Mouse (Mus musculus): ENCODE measurements around the gene Rnf114. TPM values are rescaled to one million over a fixed set of nuclear protein-coding genes. Genes with fewer than 3 reads are reported as not detected.

Gene Rnf114
- polyA plus RNA-seq, 1 experiment from 2014 or later: 58.9 TPM

DNA sequence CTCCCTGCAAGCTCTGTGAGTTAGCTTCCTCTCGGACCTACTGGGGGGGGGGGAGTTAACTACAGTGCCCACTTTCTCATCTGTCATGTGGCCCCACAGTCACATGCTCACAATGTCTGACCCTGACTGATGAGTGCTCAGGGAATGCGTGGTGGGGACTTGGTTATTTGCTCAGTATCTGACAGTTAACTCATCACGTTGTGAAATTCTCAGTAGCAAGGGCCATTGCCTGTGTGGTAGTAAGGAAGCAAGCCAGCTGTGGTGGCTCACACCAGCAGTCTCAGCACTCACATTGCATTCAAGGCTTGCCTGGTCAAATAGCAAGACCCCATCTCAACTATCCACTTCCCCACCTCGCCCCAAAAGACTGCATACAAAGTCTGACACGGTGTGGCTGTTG, 25.2 kb upstream of the Rnf114 start:
- no peaks in the 10 kb centered on the region for H3K9me3 ChIP-seq (replicated peaks; ENCODE audit: control insufficient read depth, low read length)
- no peaks in the 10 kb centered on the region for H3K4me1 ChIP-seq (ENCODE audit: control insufficient read depth, insufficient read depth, low read length)
- H3K4me2 ChIP-seq: no peak overlapping the region
- H3K9ac ChIP-seq (ENCODE audit: low read depth, low read length): no peak overlapping the region
- H3K36me3 ChIP-seq (ENCODE audit: control insufficient read depth, insufficient read depth, low read length): peaks cover 18% of the 10 kb centered on the region
- ATAC-seq (replicated peaks; ENCODE audit: insufficient number of reproducible peaks, low FRiP score, low TSS enrichment): no peak
- 86% methylated on average over 5 of the region's 5 CpGs for WGBS (ENCODE audit: insufficient replicate concordance)
- H3K27ac ChIP-seq (ENCODE audit: low read depth, low read length): no peak overlapping the region
- H3K27me3 ChIP-seq (ENCODE audit: control insufficient read depth, insufficient read depth, low read length): no peaks in the 10 kb centered on the region
- H3K4me3 ChIP-seq (ENCODE audit: low read depth, low read length): no peak overlapping the region

DNA sequence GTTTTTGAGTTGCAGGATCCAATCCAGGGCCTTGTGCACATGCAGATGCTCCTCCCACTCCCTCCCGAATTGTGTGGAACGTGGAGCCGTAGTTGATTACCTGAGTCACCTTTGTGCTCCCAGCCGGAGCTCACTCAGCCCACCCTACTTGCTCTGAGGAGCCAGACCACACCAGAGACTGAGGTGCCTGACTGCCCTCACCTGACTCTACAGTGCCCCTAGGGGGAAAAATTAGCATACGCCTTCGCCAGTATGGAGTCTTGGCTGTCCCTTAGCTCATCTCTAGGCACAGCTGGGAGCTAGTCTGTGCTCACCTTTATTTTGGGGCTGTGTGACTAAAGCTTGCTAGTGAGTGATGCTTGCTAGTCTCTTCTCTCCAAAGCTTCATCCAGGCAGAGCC, 24.0 kb upstream of the Rnf114 start:
- ATAC-seq (replicated peaks; ENCODE audit: insufficient number of reproducible peaks, low FRiP score, low TSS enrichment): no peak
- H3K36me3 ChIP-seq (ENCODE audit: control insufficient read depth, insufficient read depth, low read length): peaks cover 21% of the 10 kb centered on the region
- no peaks in the 10 kb centered on the region for H3K27me3 ChIP-seq (ENCODE audit: control insufficient read depth, insufficient read depth, low read length)
- H3K27ac ChIP-seq (ENCODE audit: low read depth, low read length): no peak overlapping the region
- WGBS (ENCODE audit: insufficient replicate concordance): 79% methylated on average over 6 of the region's 6 CpGs
- H3K9me3 ChIP-seq (replicated peaks; ENCODE audit: control insufficient read depth, low read length): no peaks in the 10 kb centered on the region
- no peak overlapping the region for H3K4me3 ChIP-seq (ENCODE audit: low read depth, low read length)
- H3K4me1 ChIP-seq (ENCODE audit: control insufficient read depth, insufficient read depth, low read length): no peaks in the 10 kb centered on the region
- no peak overlapping the region for H3K4me2 ChIP-seq
- H3K9ac ChIP-seq (ENCODE audit: low read depth, low read length): no peak overlapping the region

- H3K9me3 ChIP-seq (replicated peaks; ENCODE audit: control insufficient read depth, low read length): no peaks in the 10 kb centered on the region
- no peak overlapping the region for H3K4me2 ChIP-seq
- WGBS (ENCODE audit: insufficient replicate concordance): 87% methylated on average over 3 of the region's 3 CpGs
- no peak overlapping the region for H3K4me3 ChIP-seq (ENCODE audit: low read depth, low read length)
- H3K27me3 ChIP-seq (ENCODE audit: control insufficient read depth, insufficient read depth, low read length): no peaks in the 10 kb centered on the region
- H3K36me3 ChIP-seq (ENCODE audit: control insufficient read depth, insufficient read depth, low read length): peaks cover 19% of the 10 kb centered on the region
- no peak overlapping the region for H3K27ac ChIP-seq (ENCODE audit: low read depth, low read length)
- H3K4me1 ChIP-seq (ENCODE audit: control insufficient read depth, insufficient read depth, low read length): peaks cover 1% of the 10 kb centered on the region
- no peak overlapping the region for H3K9ac ChIP-seq (ENCODE audit: low read depth, low read length)
- ATAC-seq (replicated peaks; ENCODE audit: insufficient number of reproducible peaks, low FRiP score, low TSS enrichment): no peak
Measured at GRCm38 (mm10) chr2:167470611-167471010, 21.8 kb upstream of the Rnf114 start.

GRCm38 (mm10) chr2:167471585-167471984, 20.9 kb upstream of the Rnf114 start:
- Histone ChIP-seq H3K4me1 (ENCODE audit: control insufficient read depth, insufficient read depth, low read length) (peaks cover 11% of the 10 kb centered on the region), H3K4me3 (ENCODE audit: low read depth, low read length) (no peak overlapping the region), H3K9ac (ENCODE audit: low read depth, low read length) (no peak overlapping the region), H3K27ac (ENCODE audit: low read depth, low read length) (no peak overlapping the region), H3K27me3 (ENCODE audit: control insufficient read depth, insufficient read depth, low read length) (no peaks in the 10 kb centered on the region), H3K9me3 (replicated peaks; ENCODE audit: control insufficient read depth, low read length) (no peaks in the 10 kb centered on the region), H3K4me2 (no peak overlapping the region), H3K36me3 (ENCODE audit: control insufficient read depth, insufficient read depth, low read length) (peaks cover 15% of the 10 kb centered on the region)
- 87% methylated on average over 6 of the region's 6 CpGs for WGBS (ENCODE audit: insufficient replicate concordance)
- no peak for ATAC-seq (replicated peaks; ENCODE audit: insufficient number of reproducible peaks, low FRiP score, low TSS enrichment)

GRCm38 (mm10) chr2:167474218-167474617, 18.2 kb upstream of the Rnf114 start:
- WGBS (ENCODE audit: insufficient replicate concordance): 88% methylated on average over 6 of the region's 6 CpGs
- Histone ChIP-seq H3K4me2 (no peak overlapping the region), H3K9me3 (replicated peaks; ENCODE audit: control insufficient read depth, low read length) (no peaks in the 10 kb centered on the region), H3K36me3 (ENCODE audit: control insufficient read depth, insufficient read depth, low read length) (peaks cover 10% of the 10 kb centered on the region; the same call in 1 of the 2 replicates), H3K4me3 (ENCODE audit: low read depth, low read length) (no peak overlapping the region), H3K27me3 (ENCODE audit: control insufficient read depth, insufficient read depth, low read length) (no peaks in the 10 kb centered on the region), H3K4me1 (ENCODE audit: control insufficient read depth, insufficient read depth, low read length) (peaks cover 18% of the 10 kb centered on the region), H3K9ac (ENCODE audit: low read depth, low read length) (no peak overlapping the region), H3K27ac (ENCODE audit: low read depth, low read length) (no peak overlapping the region)
- no peak for ATAC-seq (replicated peaks; ENCODE audit: insufficient number of reproducible peaks, low FRiP score, low TSS enrichment)

- Histone ChIP-seq H3K27ac (ENCODE audit: low read depth, low read length) (peak overlapping the region; percentile 70), H3K36me3 (ENCODE audit: control insufficient read depth, insufficient read depth, low read length) (peaks cover 11% of the 10 kb centered on the region), H3K4me3 (ENCODE audit: low read depth, low read length) (no peak overlapping the region), H3K27me3 (ENCODE audit: control insufficient read depth, insufficient read depth, low read length) (no peaks in the 10 kb centered on the region), H3K4me1 (ENCODE audit: control insufficient read depth, insufficient read depth, low read length) (peaks cover 18% of the 10 kb centered on the region), H3K9me3 (replicated peaks; ENCODE audit: control insufficient read depth, low read length) (no peaks in the 10 kb centered on the region), H3K9ac (ENCODE audit: low read depth, low read length) (no peak overlapping the region), H3K4me2 (no peak overlapping the region)
- WGBS (ENCODE audit: insufficient replicate concordance): 76% methylated on average over 5 of the region's 5 CpGs
- ATAC-seq (replicated peaks; ENCODE audit: insufficient number of reproducible peaks, low FRiP score, low TSS enrichment): no peak
Measured at GRCm38 (mm10) chr2:167475596-167475995, 16.8 kb upstream of the Rnf114 start.

- 20% methylated on average over 7 of the region's 7 CpGs for WGBS (ENCODE audit: insufficient replicate concordance)
- Histone ChIP-seq H3K4me1 (ENCODE audit: control insufficient read depth, insufficient read depth, low read length) (peaks cover 18% of the 10 kb centered on the region), H3K27ac (ENCODE audit: low read depth, low read length) (peak overlapping the region; percentile 70), H3K9me3 (replicated peaks; ENCODE audit: control insufficient read depth, low read length) (no peaks in the 10 kb centered on the region), H3K36me3 (ENCODE audit: control insufficient read depth, insufficient read depth, low read length) (peaks cover 14% of the 10 kb centered on the region), H3K27me3 (ENCODE audit: control insufficient read depth, insufficient read depth, low read length) (no peaks in the 10 kb centered on the region), H3K4me2 (peak overlapping the region; percentile 17; the same call in 1 of the 2 replicates), H3K4me3 (ENCODE audit: low read depth, low read length) (no peak overlapping the region), H3K9ac (ENCODE audit: low read depth, low read length) (no peak overlapping the region)
- ATAC-seq (replicated peaks; ENCODE audit: insufficient number of reproducible peaks, low FRiP score, low TSS enrichment): peak; percentile 53; the same call in 1 of the 2 replicates
Measured at GRCm38 (mm10) chr2:167476200-167476688, 16.2 kb upstream of the Rnf114 start.

- peaks cover 18% of the 10 kb centered on the region for H3K4me1 ChIP-seq (ENCODE audit: control insufficient read depth, insufficient read depth, low read length)
- H3K4me3 ChIP-seq (ENCODE audit: low read depth, low read length): no peak overlapping the region
- peak overlapping the region; percentile 17; the same call in 1 of the 2 replicates for H3K4me2 ChIP-seq
- 0 out of 2 replicates have a peak overlapping the region, but pooled peaks have one; percentile 70 for H3K27ac ChIP-seq (ENCODE audit: low read depth, low read length)
- no peak overlapping the region for H3K9ac ChIP-seq (ENCODE audit: low read depth, low read length)
- ATAC-seq (replicated peaks; ENCODE audit: insufficient number of reproducible peaks, low FRiP score, low TSS enrichment): peak; percentile 16; the same call in 1 of the 2 replicates
- 76% methylated on average over 4 of the region's 4 CpGs for WGBS (ENCODE audit: insufficient replicate concordance)
- peaks cover 9% of the 10 kb centered on the region for H3K36me3 ChIP-seq (ENCODE audit: control insufficient read depth, insufficient read depth, low read length)
- no peaks in the 10 kb centered on the region for H3K9me3 ChIP-seq (replicated peaks; ENCODE audit: control insufficient read depth, low read length)
- no peaks in the 10 kb centered on the region for H3K27me3 ChIP-seq (ENCODE audit: control insufficient read depth, insufficient read depth, low read length)
Measured at GRCm38 (mm10) chr2:167476762-167477161, 15.7 kb upstream of the Rnf114 start.

DNA sequence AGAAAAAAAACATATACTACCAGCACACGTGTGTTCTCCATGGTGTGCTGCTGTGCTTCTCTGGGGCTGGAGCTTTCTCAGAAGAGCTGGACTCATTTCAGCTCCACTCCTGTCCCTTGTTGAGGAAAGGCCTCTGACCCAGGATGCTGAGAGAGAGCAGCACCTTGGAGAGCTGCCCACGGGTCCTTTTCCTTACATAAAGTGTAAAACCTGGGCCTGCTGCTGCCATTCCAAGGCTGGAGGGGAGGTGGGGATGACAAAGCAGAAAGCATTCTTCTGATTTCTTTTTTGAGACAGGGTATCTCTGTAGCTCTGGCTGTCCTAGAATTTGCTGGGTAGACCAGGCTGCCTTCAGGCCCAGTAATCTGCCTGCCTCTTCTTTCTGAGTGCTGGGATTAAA, 14.3 kb upstream of the Rnf114 start:
- ATAC-seq (replicated peaks; ENCODE audit: insufficient number of reproducible peaks, low FRiP score, low TSS enrichment): no peak
- H3K27ac ChIP-seq (ENCODE audit: low read depth, low read length): no peak overlapping the region
- no peaks in the 10 kb centered on the region for H3K27me3 ChIP-seq (ENCODE audit: control insufficient read depth, insufficient read depth, low read length)
- peaks cover 18% of the 10 kb centered on the region for H3K4me1 ChIP-seq (ENCODE audit: control insufficient read depth, insufficient read depth, low read length)
- no peak overlapping the region for H3K4me3 ChIP-seq (ENCODE audit: low read depth, low read length)
- H3K9ac ChIP-seq (ENCODE audit: low read depth, low read length): no peak overlapping the region
- H3K36me3 ChIP-seq (ENCODE audit: control insufficient read depth, insufficient read depth, low read length): peaks cover 8% of the 10 kb centered on the region; the same call in 1 of the 2 replicates
- H3K9me3 ChIP-seq (replicated peaks; ENCODE audit: control insufficient read depth, low read length): no peaks in the 10 kb centered on the region
- no peak overlapping the region for H3K4me2 ChIP-seq
- 42% methylated on average over 2 of the region's 2 CpGs for WGBS (ENCODE audit: insufficient replicate concordance)

Data from heart, embryonic 11.5 days (tissue).